Comparison of ENCODE assay signal across 8 mouse cellular contexts in genomic region chr12:85279396-85280080, GRCm38 (mm10). TPM values are rescaled to one million over a fixed set of nuclear protein-coding genes. Genes with fewer than 3 reads are reported as not detected.
A peak's percentile ranks its signal among the peaks of the same experiment; 100 is the strongest.
DNase-seq lines count a peak whose midpoint lies in the region; ATAC-seq and TF ChIP-seq lines count a peak whose summit lies in the region.

No protein-coding gene starts in this region.

- ATAC-seq in limb, embryonic 15.5 days (ENCODE audit: insufficient number of reproducible peaks, low FRiP score, low TSS enrichment, low read depth) = no peak
- ATAC-seq in neural tube, embryonic 15.5 days (ENCODE audit: low FRiP score) = peak; percentile 67; the same call in 1 of the 2 replicates
- no peak for ATAC-seq in granulocyte monocyte progenitor cell, adult 5-6 weeks (replicated peaks; ENCODE audit: poor library complexity, severe bottlenecking)

- WGBS in forebrain, embryonic 10.5 days = 6% methylated on average over 10 of the region's 10 CpGs
- 6% methylated on average over 10 of the region's 10 CpGs for WGBS in limb, embryonic 15.5 days
- WGBS in neural tube, embryonic 15.5 days = 5% methylated on average over 10 of the region's 10 CpGs

- H3K4me1 ChIP-seq in forebrain, embryonic 10.5 days = peaks cover 23% of the 10 kb centered on the region
- H3K4me1 ChIP-seq in limb, embryonic 15.5 days = peaks cover 7% of the 10 kb centered on the region
- peaks cover 6% of the 10 kb centered on the region for H3K4me1 ChIP-seq in neural tube, embryonic 15.5 days

- H3K4me3 ChIP-seq in layer of hippocampus, adult 2 months = peak overlapping the region; percentile 87
- peak overlapping the region; percentile 83 for H3K4me3 ChIP-seq in forebrain, embryonic 10.5 days
- peak overlapping the region; percentile 63 for H3K4me3 ChIP-seq in limb, embryonic 15.5 days
- H3K4me3 ChIP-seq in neural tube, embryonic 15.5 days (replicated peaks) = peak overlapping the region; percentile 64

- peak overlapping the region; percentile 63 for H3K9ac ChIP-seq in limb, embryonic 15.5 days
- peak overlapping the region; percentile 73 for H3K9ac ChIP-seq in neural tube, embryonic 15.5 days (replicated peaks)

- H3K36me3 ChIP-seq in forebrain, embryonic 10.5 days (replicated peaks) = peaks cover 14% of the 10 kb centered on the region
- 0 out of 2 replicates have a peak, but pooled peaks cover 5% of the 10 kb centered on the region for H3K36me3 ChIP-seq in limb, embryonic 15.5 days
- H3K36me3 ChIP-seq in neural tube, embryonic 15.5 days = no peaks in the 10 kb centered on the region

- H3K27me3 ChIP-seq in forebrain, embryonic 10.5 days (ENCODE audit: poor library complexity, severe bottlenecking) = no peaks in the 10 kb centered on the region
- no peaks in the 10 kb centered on the region for H3K27me3 ChIP-seq in limb, embryonic 15.5 days
- H3K27me3 ChIP-seq in neural tube, embryonic 15.5 days (replicated peaks) = no peaks in the 10 kb centered on the region

- H3K9me3 ChIP-seq in forebrain, embryonic 10.5 days = no peaks in the 10 kb centered on the region
- H3K9me3 ChIP-seq in limb, embryonic 15.5 days = no peaks in the 10 kb centered on the region
- no peaks in the 10 kb centered on the region for H3K9me3 ChIP-seq in neural tube, embryonic 15.5 days (replicated peaks)

- peak overlapping the region; percentile 97 for H3K27ac ChIP-seq in layer of hippocampus, adult 2 months
- H3K27ac ChIP-seq in forebrain, embryonic 10.5 days = peak overlapping the region; percentile 91
- peak overlapping the region; percentile 71 for H3K27ac ChIP-seq in limb, embryonic 15.5 days
- peak overlapping the region; percentile 79 for H3K27ac ChIP-seq in neural tube, embryonic 15.5 days (replicated peaks)

- H3K4me2 ChIP-seq in limb, embryonic 15.5 days = peak overlapping the region; percentile 83
- H3K4me2 ChIP-seq in neural tube, embryonic 15.5 days = peak overlapping the region; percentile 73

- DNase-seq in layer of hippocampus, adult 2 months (ENCODE audit: low spot score in 2 of 2) = no peak
- no peak for DNase-seq in layer of hippocampus, postnatal 25 days (ENCODE audit: extremely low spot score in 1 of 2, low spot score in 1 of 2)
- DNase-seq in brain, adult 2 months (ENCODE audit: low read depth, low spot score) = peak; percentile 76
- DNase-seq in forebrain, embryonic 10.5 days (ENCODE audit: extremely low spot score, low spot score) = no peak
- no peak for DNase-seq in urinary bladder, adult 2 months (ENCODE audit: low spot score)

- TF ChIP-seq CTCF in layer of hippocampus, adult 2 months (conservative IDR thresholded peaks at IDR 0.05) = no peak

RNA-seq across cellular contexts. Expression of gene Acyp1, which starts 8.7 kb away (rescaled TPM):
- 10 to 100 TPM; 26.9 to 31.7 TPM for total RNA-seq in layer of hippocampus, adult 2 months (2021)
- 10 to 100 TPM; 34.3 to 37.7 TPM for total RNA-seq in layer of hippocampus, postnatal 25 days (2021)
- 50.7 and 53.4 TPM in 2 replicates for polyA plus RNA-seq in forebrain, embryonic 10.5 days (2016; fragmentation: Nextera tagmentation; extraction: Ambion mirVana)
- polyA plus RNA-seq in limb, embryonic 15.5 days (2015; fragmentation: Nextera tagmentation; extraction: Ambion mirVana) = 41.8 and 42.0 TPM in 2 replicates
- 53.3 and 53.5 TPM in 2 replicates for polyA plus RNA-seq in neural tube, embryonic 15.5 days (2015; fragmentation: Nextera tagmentation; extraction: Ambion mirVana)
- total RNA-seq in granulocyte monocyte progenitor cell, adult 5-6 weeks (2014; fragmentation: Nextera tagmentation) = 39.7 and 58.9 TPM in 2 replicates
- total RNA-seq in granulocyte monocyte progenitor cell, adult 5-6 weeks (2017) = 34.6 and 69.2 TPM in 2 replicates
- polyA plus RNA-seq in urinary bladder, adult 2 months (2012; rRNA removed) = 40.4 and 47.4 TPM in 2 replicates

RNA-seq across cellular contexts. Expression of gene Zc2hc1c, which starts 8.9 kb away (rescaled TPM):
- 1 to 10 TPM; 1.2 to 1.3 TPM for total RNA-seq in layer of hippocampus, adult 2 months (2021)
- under 1 TPM; 0.89 TPM for total RNA-seq in layer of hippocampus, postnatal 25 days (2021)
- polyA plus RNA-seq in forebrain, embryonic 10.5 days (2016; fragmentation: Nextera tagmentation; extraction: Ambion mirVana) = 1.3 and 1.7 TPM in 2 replicates
- 1.9 and 2.2 TPM in 2 replicates for polyA plus RNA-seq in limb, embryonic 15.5 days (2015; fragmentation: Nextera tagmentation; extraction: Ambion mirVana)
- 1.4 TPM in 2 replicates for polyA plus RNA-seq in neural tube, embryonic 15.5 days (2015; fragmentation: Nextera tagmentation; extraction: Ambion mirVana)
- not detected in 2 replicates for total RNA-seq in granulocyte monocyte progenitor cell, adult 5-6 weeks (2014; fragmentation: Nextera tagmentation)
- total RNA-seq in granulocyte monocyte progenitor cell, adult 5-6 weeks (2017) = not detected in 2 replicates
- 1.1 and 1.3 TPM in 2 replicates for polyA plus RNA-seq in urinary bladder, adult 2 months (2012; rRNA removed)

RNA-seq across cellular contexts. Expression of gene Mlh3, which starts 9.1 kb away (rescaled TPM):
- total RNA-seq in layer of hippocampus, adult 2 months (2021) = 10 to 100 TPM; 19.3 to 19.9 TPM
- 10 to 100 TPM; 17.0 to 17.9 TPM for total RNA-seq in layer of hippocampus, postnatal 25 days (2021)
- polyA plus RNA-seq in forebrain, embryonic 10.5 days (2016; fragmentation: Nextera tagmentation; extraction: Ambion mirVana) = 8.7 and 9.4 TPM in 2 replicates
- 8.1 and 9.4 TPM in 2 replicates for polyA plus RNA-seq in limb, embryonic 15.5 days (2015; fragmentation: Nextera tagmentation; extraction: Ambion mirVana)
- 8.5 and 9.0 TPM in 2 replicates for polyA plus RNA-seq in neural tube, embryonic 15.5 days (2015; fragmentation: Nextera tagmentation; extraction: Ambion mirVana)
- 9.8 and 11.1 TPM in 2 replicates for total RNA-seq in granulocyte monocyte progenitor cell, adult 5-6 weeks (2014; fragmentation: Nextera tagmentation)
- total RNA-seq in granulocyte monocyte progenitor cell, adult 5-6 weeks (2017) = 7.7 and 7.9 TPM in 2 replicates
- polyA plus RNA-seq in urinary bladder, adult 2 months (2012; rRNA removed) = 10.9 and 12.4 TPM in 2 replicates

RNA-seq across cellular contexts. Expression of gene Nek9, which starts 59.6 kb away (rescaled TPM):
- total RNA-seq in layer of hippocampus, adult 2 months (2021) = 10 to 100 TPM; 34.2 to 35.5 TPM
- 10 to 100 TPM; 31.8 to 31.9 TPM for total RNA-seq in layer of hippocampus, postnatal 25 days (2021)
- 23.9 TPM in 2 replicates for polyA plus RNA-seq in forebrain, embryonic 10.5 days (2016; fragmentation: Nextera tagmentation; extraction: Ambion mirVana)
- 17.4 and 23.1 TPM in 2 replicates for polyA plus RNA-seq in limb, embryonic 15.5 days (2015; fragmentation: Nextera tagmentation; extraction: Ambion mirVana)
- polyA plus RNA-seq in neural tube, embryonic 15.5 days (2015; fragmentation: Nextera tagmentation; extraction: Ambion mirVana) = 9.5 and 12.2 TPM in 2 replicates
- 33.1 and 44.6 TPM in 2 replicates for total RNA-seq in granulocyte monocyte progenitor cell, adult 5-6 weeks (2014; fragmentation: Nextera tagmentation)
- total RNA-seq in granulocyte monocyte progenitor cell, adult 5-6 weeks (2017) = 24.1 and 26.6 TPM in 2 replicates
- polyA plus RNA-seq in urinary bladder, adult 2 months (2012; rRNA removed) = 54.2 and 64.1 TPM in 2 replicates
